Comparison of ENCODE assay signal across 16 mouse cellular contexts in genomic region chr12:73441326-73441725, GRCm38 (mm10).
"Had no signal": no experiment of that assay in that cellular context is flagged by ENCODE, and none has a peak within 500 bp of the region (broad histone marks: within the 10 kb centered on the region; RNA-seq: fewer than 3 reads in every experiment).

No protein-coding gene starts in this region.

- H3K27ac ChIP-seq: limb, embryonic 12.5 days; limb, embryonic 15.5 days; liver, embryonic 14.5 days; macrophage; midbrain, embryonic 12.5 days; midbrain, embryonic 15.5 days; neural tube, embryonic 13.5 days; stomach, embryonic 15.5 days had no signal

- H3K36me3 ChIP-seq: limb, embryonic 12.5 days; limb, embryonic 15.5 days; midbrain, embryonic 12.5 days; midbrain, embryonic 15.5 days; neural tube, embryonic 13.5 days; stomach, embryonic 15.5 days had no signal

- H3K4me1 ChIP-seq: midbrain, embryonic 12.5 days; midbrain, embryonic 15.5 days; neural tube, embryonic 13.5 days; stomach, embryonic 15.5 days had no signal

- DNase-seq: left cerebral cortex, postnatal 4 days; liver, postnatal 0 days; lung, embryonic 14.5 days; retina, postnatal 1 day; right cerebral cortex, postnatal 25 days; spleen, adult 18-20 months; thymus, postnatal 25 days had no signal

- H3K4me3 ChIP-seq: limb, embryonic 12.5 days; limb, embryonic 15.5 days; midbrain, embryonic 12.5 days; midbrain, embryonic 15.5 days; myocyte; neural tube, embryonic 13.5 days; stomach, embryonic 15.5 days had no signal

- H3K27me3 ChIP-seq: limb, embryonic 12.5 days; limb, embryonic 15.5 days; midbrain, embryonic 12.5 days; midbrain, embryonic 15.5 days; neural tube, embryonic 13.5 days; stomach, embryonic 15.5 days had no signal
